Mouse (Mus musculus) liver, embryonic 13.5 days (tissue): ENCODE measurements around the gene Pcna. TPM values are rescaled to one million over a fixed set of nuclear protein-coding genes. Genes with fewer than 3 reads are reported as not detected.
"Not testable (repeated sequence)": the region's sequence is repeated elsewhere in the genome, so short reads cannot be mapped to it uniquely, and the experiment has no call there.

Experiments used
- ATAC-seq: fragments of 200-750 bp; cut with Nextera tagmentation; 2 replicates; pipeline ENCODE4 v1.8.0; 2017; ENCODE audit warnings: low read depth, mild to moderate bottlenecking, moderate number of reproducible peaks, moderate library complexity
- DNase-seq: peaks from one replicate; pipeline ENCODE4 v3.0.0; 2022
- H3K27ac ChIP-seq: fragments of 300-500 bp; sonication (generic); 2 replicates; pipeline ENCODE4 v1.5.1; 2015; ENCODE audit warnings: moderate library complexity, mild to moderate bottlenecking, inconsistent platforms
- H3K27me3 ChIP-seq: fragments of 300-500 bp; sonication (generic); 2 replicates; pipeline ENCODE4 v1.6.1; 2015; ENCODE audit warnings: mild to moderate bottlenecking, inconsistent platforms
- H3K36me3 ChIP-seq: fragments of 300-500 bp; sonication (generic); 2 replicates; pipeline ENCODE4 v1.6.1; 2015; ENCODE audit warnings: mild to moderate bottlenecking, inconsistent platforms
- H3K4me1 ChIP-seq: fragments of 300-500 bp; sonication (generic); replicated peaks from 2 replicates; pipeline ENCODE4 v1.6.1; 2015; ENCODE audit warnings: inconsistent platforms
- H3K4me2 ChIP-seq: fragments of 300-500 bp; sonication (generic); 2 replicates; pipeline ENCODE4 v1.6.1; 2015; ENCODE audit warnings: inconsistent platforms, mild to moderate bottlenecking, moderate library complexity
- H3K4me3 ChIP-seq: fragments of 300-500 bp; sonication (generic); replicated peaks from 2 replicates; pipeline ENCODE4 v1.5.1; 2015; ENCODE audit warnings: mild to moderate bottlenecking, inconsistent platforms
- H3K9ac ChIP-seq: fragments of 300-500 bp; sonication (generic); 2 replicates; pipeline ENCODE4 v1.6.1; 2015; ENCODE audit warnings: mild to moderate bottlenecking, inconsistent platforms
- H3K9me3 ChIP-seq: fragments of 300-500 bp; sonication (generic); replicated peaks from 2 replicates; pipeline ENCODE4 v1.6.1; 2016; ENCODE audit warnings: inconsistent platforms
- WGBS: fragments of 180-500 bp; shearing (Covaris S2); methylation state at CpG from one replicate; pipeline ENCODE4 v1.1.7; 2015; ENCODE audit not compliant: insufficient replicate concordance; 5-methylcytosine and 5-hydroxymethylcytosine counted together
- polyA plus RNA-seq: library from polyadenylated mRNA; unstranded; fragments of >200 nt; fragmentation: Nextera tagmentation; extraction: Ambion mirVana; gene quantifications from 2 replicates; pipeline ENCODE4 v1.2.1, GENCODE M21; 2015

Pcna gene
- polyA plus RNA-seq, 1 experiment from 2014 or later = 369 TPM

GRCm38 (mm10) chr2:132257350-132258068 is 4.4 kb upstream of the Pcna start:
- Histone ChIP-seq H3K4me2 (no peak overlapping the region), H3K4me3 (no peak overlapping the region), H3K27ac (no peak overlapping the region), H3K9me3 (no peaks in the 10 kb centered on the region), H3K27me3 (no peaks in the 10 kb centered on the region), H3K9ac (no peak overlapping the region), H3K4me1 (peaks cover 18% of the 10 kb centered on the region), H3K36me3 (no peaks in the 10 kb centered on the region)
- ATAC-seq (no peak), DNase-seq (no peak)
- WGBS = 83% methylated on average over 6 of the region's 6 CpGs

GRCm38 (mm10) chr2:132253603-132254002 is 489 bp upstream of the Pcna start:
- Histone ChIP-seq H3K9ac (peak overlapping the region; percentile 77), H3K36me3 (peaks cover 30% of the 10 kb centered on the region), H3K27me3 (no peaks in the 10 kb centered on the region), H3K4me1 (peaks cover 38% of the 10 kb centered on the region), H3K27ac (peak overlapping the region; percentile 84), H3K4me2 (peak overlapping the region; percentile 83), H3K9me3 (no peaks in the 10 kb centered on the region), H3K4me3 (peak overlapping the region; percentile 85)
- under 1% methylated on average over 7 of the region's 7 CpGs for WGBS
- ATAC-seq (no peak), DNase-seq (no peak)

GRCm38 (mm10) chr2:132251911-132252310 is 1.2 kb downstream of the Pcna start:
- Histone ChIP-seq H3K9me3 (no peaks in the 10 kb centered on the region), H3K36me3 (peaks cover 43% of the 10 kb centered on the region), H3K4me2 (peak overlapping the region; percentile 83), H3K27me3 (no peaks in the 10 kb centered on the region), H3K4me3 (peak overlapping the region; percentile 85), H3K27ac (peak overlapping the region; percentile 88), H3K9ac (peak overlapping the region; percentile 89), H3K4me1 (peaks cover 51% of the 10 kb centered on the region)
- DNase-seq (no peak), ATAC-seq (no peak)
- 5% methylated on average over 8 of the region's 8 CpGs for WGBS

- H3K4me1 ChIP-seq = peaks cover 49% of the 10 kb centered on the region
- WGBS = 4% methylated on average over 49 of the region's 50 CpGs
- H3K27me3 ChIP-seq = no peaks in the 10 kb centered on the region
- peak within 1 kb of the TSS; percentile 86 for H3K27ac ChIP-seq
- no peaks in the 10 kb centered on the region for H3K9me3 ChIP-seq
- H3K36me3 ChIP-seq = peaks cover 79% of the 10 kb centered on the region
- peak; percentile 92 for DNase-seq
- peak within 1 kb of the TSS; percentile 72 for H3K4me3 ChIP-seq
- peak within 1 kb of the TSS; percentile 81 for H3K9ac ChIP-seq
- H3K4me2 ChIP-seq = peak within 1 kb of the TSS; percentile 82
- peak; percentile 84 for ATAC-seq
Observed at GRCm38 (mm10) chr2:132247539-132248313, 5.4 kb downstream of the Pcna start, which contains the start of gene Tmem230. Tmem230 (minus strand) TSS chr2:132247807.

GRCm38 (mm10) chr2:132243370-132243769 is 9.7 kb downstream of the Pcna start:
- Histone ChIP-seq H3K4me3 (no peak overlapping the region), H3K36me3 (peaks cover 68% of the 10 kb centered on the region)

GRCm38 (mm10) chr2:132240457-132240856 is 12.7 kb downstream of the Pcna start:
- H3K4me1 ChIP-seq = peaks cover 16% of the 10 kb centered on the region; the same call in 1 of the 2 replicates
- peak; percentile 64; the same call in 1 of the 2 replicates for ATAC-seq
- not testable (repeated sequence) for H3K27me3 ChIP-seq, H3K27ac ChIP-seq, H3K9me3 ChIP-seq, H3K4me3 ChIP-seq, DNase-seq, H3K4me2 ChIP-seq, H3K9ac ChIP-seq
- peaks cover 47% of the 10 kb centered on the region for H3K36me3 ChIP-seq
- 38% methylated on average over 10 of the region's 10 CpGs for WGBS

More at GRCm38 (mm10) chr2:132243370-132243769, 9.7 kb downstream of the Pcna start:
- H3K4me1 ChIP-seq = peaks cover 27% of the 10 kb centered on the region
- ATAC-seq (no peak), DNase-seq (no peak)
- H3K9ac ChIP-seq = no peak overlapping the region
- H3K27me3 ChIP-seq = no peaks in the 10 kb centered on the region
- WGBS = 81% methylated on average over 3 of the region's 3 CpGs
- no peaks in the 10 kb centered on the region for H3K9me3 ChIP-seq
- no peak overlapping the region for H3K27ac ChIP-seq
- no peak overlapping the region for H3K4me2 ChIP-seq

- not testable (repeated sequence) for H3K9me3 ChIP-seq, ATAC-seq, H3K27me3 ChIP-seq, H3K4me2 ChIP-seq, H3K27ac ChIP-seq, H3K4me3 ChIP-seq, H3K9ac ChIP-seq, DNase-seq
- H3K4me1 ChIP-seq = peaks cover 16% of the 10 kb centered on the region; the same call in 1 of the 2 replicates
- H3K36me3 ChIP-seq = peaks cover 37% of the 10 kb centered on the region
- WGBS = 75% methylated on average over 3 of the region's 3 CpGs
Observed at GRCm38 (mm10) chr2:132239434-132239833, 13.7 kb downstream of the Pcna start.

- no peaks in the 10 kb centered on the region for H3K27me3 ChIP-seq
- 63% methylated on average over 7 of the region's 7 CpGs for WGBS
- ATAC-seq = no peak
- no peak overlapping the region for H3K9ac ChIP-seq
- H3K4me3 ChIP-seq = no peak overlapping the region
- no peak for DNase-seq
- H3K4me1 ChIP-seq = peaks cover 10% of the 10 kb centered on the region; the same call in 1 of the 2 replicates
- H3K9me3 ChIP-seq = no peaks in the 10 kb centered on the region
- H3K36me3 ChIP-seq = peaks cover 6% of the 10 kb centered on the region; the same call in 1 of the 2 replicates
- H3K4me2 ChIP-seq = no peak overlapping the region
- no peak overlapping the region for H3K27ac ChIP-seq
Observed at GRCm38 (mm10) chr2:132235975-132236374, 17.1 kb downstream of the Pcna start.

GRCm38 (mm10) chr2:132235291-132235690 is 17.8 kb downstream of the Pcna start:
- Histone ChIP-seq H3K4me3 (no peak overlapping the region), H3K9ac (no peak overlapping the region), H3K36me3 (0 out of 2 replicates have a peak, but pooled peaks cover 2% of the 10 kb centered on the region), H3K4me2 (no peak overlapping the region), H3K4me1 (peaks cover 8% of the 10 kb centered on the region; the same call in 1 of the 2 replicates), H3K27me3 (no peaks in the 10 kb centered on the region), H3K27ac (no peak overlapping the region), H3K9me3 (no peaks in the 10 kb centered on the region)
- WGBS = 38% methylated on average over 2 of the region's 2 CpGs
- DNase-seq (no peak), ATAC-seq (no peak)

- H3K4me1 ChIP-seq = peaks cover 8% of the 10 kb centered on the region; the same call in 1 of the 2 replicates
- H3K36me3 ChIP-seq = no peaks in the 10 kb centered on the region
- H3K9me3 ChIP-seq = no peaks in the 10 kb centered on the region
- DNase-seq = no peak
- no peak overlapping the region for H3K4me3 ChIP-seq
- H3K9ac ChIP-seq = no peak overlapping the region
- H3K27ac ChIP-seq = no peak overlapping the region
- 67% methylated on average over 16 of the region's 16 CpGs for WGBS
- ATAC-seq = no peak
- H3K4me2 ChIP-seq = no peak overlapping the region
- no peaks in the 10 kb centered on the region for H3K27me3 ChIP-seq
Observed at GRCm38 (mm10) chr2:132233985-132234765, 18.9 kb downstream of the Pcna start.
